Mouse (Mus musculus) granulocyte monocyte progenitor cell, adult 5-6 weeks (primary cell): ENCODE measurements at regions not wholly inside any gene's neighbourhood (a gene's known extent, or its start where the extent isn't known, plus 50 kb on each side); places are given as distances from the start of the nearest gene placed in this dataset.

ENCODE experiments used
- ATAC-seq: replicated peaks from 2 replicates; pipeline ENCODE4 v1.8.0; 2016; ENCODE audit warnings: mild to moderate bottlenecking, moderate TSS enrichment, inconsistent platforms; ENCODE audit not compliant: poor library complexity, severe bottlenecking

- ATAC-seq, result no peak
These were observed 695.7 kb upstream of the Kif18a start for GRCm38 (mm10) chr2:108584799-108585198.

GRCm38 (mm10) chr2:108593555-108593954 lies 687.0 kb upstream of the Kif18a start:
- ATAC-seq, result peak; percentile 99

- ATAC-seq, result no peak
These were observed 680.2 kb upstream of the Kif18a start for GRCm38 (mm10) chr2:108600346-108600745.

- no peak for ATAC-seq
These were observed 661.0 kb upstream of the Kif18a start for GRCm38 (mm10) chr2:108619580-108619979.

- no peak for ATAC-seq
These were observed 658.0 kb upstream of the Kif18a start for GRCm38 (mm10) chr2:108622367-108623162.

GRCm38 (mm10) chr2:108635644-108636043 lies 644.9 kb upstream of the Kif18a start:
- ATAC-seq, result no peak

- ATAC-seq, result no peak
These were observed 619.7 kb upstream of the Kif18a start for GRCm38 (mm10) chr2:108660697-108661388.

- no peak for ATAC-seq
These were observed 602.7 kb upstream of the Kif18a start for GRCm38 (mm10) chr2:108677777-108678380.

- no peak for ATAC-seq
These were observed 599.0 kb upstream of the Kif18a start for GRCm38 (mm10) chr2:108681574-108681973.

- ATAC-seq, result peak; percentile 98
These were observed 594.4 kb upstream of the Kif18a start for GRCm38 (mm10) chr2:108686019-108686743.

- ATAC-seq, result 0 out of 2 replicates have a peak, but pooled peaks have one; percentile 44
These were observed 590.4 kb upstream of the Kif18a start for GRCm38 (mm10) chr2:108690091-108690490.

GRCm38 (mm10) chr2:108691156-108692007 lies 589.2 kb upstream of the Kif18a start:
- no peak for ATAC-seq

GRCm38 (mm10) chr2:108701308-108701707 lies 579.2 kb upstream of the Kif18a start:
- no peak for ATAC-seq

GRCm38 (mm10) chr2:108707856-108708855 lies 572.4 kb upstream of the Kif18a start:
- ATAC-seq, result no peak

- ATAC-seq, result no peak
These were observed 538.5 kb upstream of the Kif18a start for GRCm38 (mm10) chr2:108742079-108742478.

- no peak for ATAC-seq
These were observed 537.0 kb upstream of the Kif18a start for GRCm38 (mm10) chr2:108743511-108743910.

GRCm38 (mm10) chr2:108744797-108745196 lies 535.7 kb upstream of the Kif18a start:
- ATAC-seq, result no peak

GRCm38 (mm10) chr2:108753494-108754225 lies 526.9 kb upstream of the Kif18a start:
- ATAC-seq, result no peak
